Mouse (Mus musculus): ENCODE results near the gene Tmem88b. TPM values are rescaled to one million over a fixed set of nuclear protein-coding genes. Genes with fewer than 3 reads are reported as not detected.
A peak's percentile ranks its signal among the peaks of the same experiment; 100 is the strongest.

The Tmem88b gene
- total and polyA plus RNA-seq, 3 experiments, result 0.19 to 0.32 TPM; not detected in 1

DNA sequence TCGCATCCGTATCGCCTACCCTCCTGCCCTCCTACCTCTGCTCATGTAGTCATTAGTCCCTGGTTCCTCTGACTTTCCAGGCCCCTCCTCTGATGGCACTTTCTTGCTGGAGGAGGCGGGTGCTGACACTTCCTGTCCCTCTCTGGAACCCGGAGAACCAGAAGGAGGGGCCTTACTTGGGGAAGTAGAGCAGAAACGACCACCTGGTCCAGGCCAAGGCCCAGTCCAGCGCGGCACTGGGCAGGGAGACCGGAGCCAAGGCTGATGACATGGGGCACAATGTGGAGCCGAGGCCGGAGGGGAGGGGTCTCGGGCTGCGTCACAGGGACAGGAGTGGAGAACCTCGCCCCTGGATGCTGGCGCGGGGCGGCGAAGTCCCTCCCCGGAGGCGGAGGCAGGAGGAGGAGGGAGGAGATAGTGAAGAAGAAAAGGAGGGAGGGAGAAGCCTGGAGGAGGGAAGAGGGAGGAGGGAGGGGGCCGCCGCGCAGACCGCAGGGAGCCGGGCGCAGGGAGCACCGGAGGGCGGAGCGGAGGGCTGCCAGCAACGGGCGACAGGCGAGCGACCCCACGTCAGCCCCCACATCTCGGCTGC lies 51.2 kb downstream of the Tmem88b start, which contains the start of gene Tmem240 (continued):
- TF ChIP-seq UBTF (IDR thresholded peaks at IDR 0.05; ENCODE audit: borderline replicate concordance, insufficient read depth, low read depth, low read length), result no peak
- no peak for TF ChIP-seq NRF1 (IDR thresholded peaks at IDR 0.05; ENCODE audit: insufficient read depth, low read depth, low read length, poor library complexity, severe bottlenecking)
- no peak for TF ChIP-seq TCF12 (IDR thresholded peaks at IDR 0.05; ENCODE audit: low read depth, low read length)
- peak; percentile 53 to 59; a peak in 2 of 4 replicates for TF ChIP-seq POLR2A (IDR thresholded peaks at IDR 0.05; ENCODE audit: control insufficient read depth in 1 of 2, insufficient read depth in 1 of 2, low read depth in 1 of 2, low read length in 2 of 2, poor library complexity in 1 of 2)
- no peak for TF ChIP-seq ZKSCAN1 (IDR thresholded peaks at IDR 0.05; ENCODE audit: low read depth, low read length)

DNA sequence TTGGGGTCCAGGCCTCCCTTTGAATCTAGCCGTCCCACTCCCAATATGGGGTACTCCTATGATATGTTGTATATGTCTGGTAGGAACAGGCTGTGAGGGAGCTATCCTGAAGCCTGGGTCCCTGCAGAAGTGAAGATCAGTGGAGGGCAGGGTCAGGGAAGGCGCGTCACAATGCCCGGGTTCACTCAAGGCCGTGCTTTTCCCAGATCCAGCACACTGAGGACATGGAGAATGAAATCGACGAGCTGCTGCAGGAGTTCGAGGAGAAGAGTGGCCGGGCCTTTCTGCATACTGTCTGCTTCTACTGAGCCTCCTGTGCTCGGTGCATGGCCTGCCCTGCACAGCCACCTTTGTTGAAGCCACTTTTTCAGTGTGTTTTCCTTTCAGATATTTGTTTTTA lies 52.4 kb downstream of the Tmem88b start:
- no peak overlapping the region for H3K4me3 ChIP-seq (ENCODE audit: control insufficient read depth in 1 of 2, insufficient read depth in 1 of 2, low read depth in 2 of 2, low read length in 2 of 2)
- H3K36me3 ChIP-seq (ENCODE audit: control insufficient read depth in 1 of 2, insufficient read depth in 2 of 2, low read length in 2 of 2), result no peaks in the 10 kb centered on the region; a peak in 1 of 4 replicates
- H3K4me1 ChIP-seq (ENCODE audit: control insufficient read depth in 1 of 2, insufficient read depth in 2 of 2, low read length in 2 of 2), result 0 out of 4 replicates have a peak, but pooled peaks cover 0 to 5% of the 10 kb centered on the region in 2 experiments
- no peak for TF ChIP-seq EP300 (IDR thresholded peaks at IDR 0.05; ENCODE audit: low read depth in 1 of 2, low read length in 2 of 2)
- no peak for TF ChIP-seq MAX (IDR thresholded peaks at IDR 0.05; ENCODE audit: low read length)
- peaks cover 3% of the 10 kb centered on the region; the same call in 1 of the 2 replicates for H3K79me2 ChIP-seq (ENCODE audit: control insufficient read depth, insufficient read depth, low read length, poor library complexity)
- H3K9ac ChIP-seq (ENCODE audit: control insufficient read depth, low read depth, low read length, poor library complexity, severe bottlenecking), result no peak overlapping the region
- H3K9me3 ChIP-seq (replicated peaks; ENCODE audit: insufficient read depth, low read length), result no peaks in the 10 kb centered on the region
- H3K27ac ChIP-seq (ENCODE audit: control insufficient read depth, low read depth, low read length), result no peak overlapping the region
- no peak for DNase-seq (ENCODE audit: low read depth, low spot score)
- H3K27me3 ChIP-seq (ENCODE audit: control insufficient read depth in 1 of 2, insufficient read depth in 2 of 2, low read length in 2 of 2), result no peaks in the 10 kb centered on the region

Other genes starting within 250 kb of the Tmem88b start
- 141 and 151 TPM in 2 replicates for gene Nadk, start 223.5 kb downstream of the Tmem88b start, total RNA-seq (2012; rRNA removed)
- gene Nadk, start 223.5 kb downstream of the Tmem88b start, polyA plus RNA-seq (2012; ENCODE audit: insufficient read depth in 1 of 2, insufficient read length in 2 of 2, low read depth in 1 of 2, low replicate concordance in 2 of 2, missing spikeins in 1 of 2), result 100 to 1,000 TPM in 1 of 2 experiments, 10 to 100 TPM in 1; 53.2 to 258 TPM
- gene Slc35e2, start 184.5 kb downstream of the Tmem88b start, total RNA-seq (2012; rRNA removed), result 9.0 and 9.9 TPM in 2 replicates
- 1 to 10 TPM in 1 of 2 experiments, not detected in 1; 6.4 TPM for gene Slc35e2, start 184.5 kb downstream of the Tmem88b start, polyA plus RNA-seq (2012; ENCODE audit: insufficient read depth in 1 of 2, insufficient read length in 2 of 2, low read depth in 1 of 2, low replicate concordance in 2 of 2, missing spikeins in 1 of 2)
- gene Cdk11b, start 161.0 kb downstream of the Tmem88b start, total RNA-seq (2012; rRNA removed), result 47.9 and 56.6 TPM in 2 replicates
- gene Cdk11b, start 161.0 kb downstream of the Tmem88b start, polyA plus RNA-seq (2012; ENCODE audit: insufficient read depth in 1 of 2, insufficient read length in 2 of 2, low read depth in 1 of 2, low replicate concordance in 2 of 2, missing spikeins in 1 of 2), result 100 to 1,000 TPM; 113 to 249 TPM
- gene Gm10563, start 140.5 kb downstream of the Tmem88b start, total RNA-seq (2012; rRNA removed), result not detected in 2 replicates
- gene Gm10563, start 140.5 kb downstream of the Tmem88b start, polyA plus RNA-seq (2012; ENCODE audit: insufficient read depth in 1 of 2, insufficient read length in 2 of 2, low read depth in 1 of 2, low replicate concordance in 2 of 2, missing spikeins in 1 of 2), result not detected
- 1.6 and 1.8 TPM in 2 replicates for gene Mmp23, start 132.5 kb downstream of the Tmem88b start, total RNA-seq (2012; rRNA removed)
- gene Mmp23, start 132.5 kb downstream of the Tmem88b start, polyA plus RNA-seq (2012; ENCODE audit: insufficient read depth in 1 of 2, insufficient read length in 2 of 2, low read depth in 1 of 2, low replicate concordance in 2 of 2, missing spikeins in 1 of 2), result 1 to 10 TPM in 1 of 2 experiments, not detected in 1; 2.4 TPM
- 21.4 and 27.7 TPM in 2 replicates for gene Mib2, start 116.7 kb downstream of the Tmem88b start, total RNA-seq (2012; rRNA removed)
- 10 to 100 TPM in 1 of 2 experiments, not detected in 1; 38.3 TPM for gene Mib2, start 116.7 kb downstream of the Tmem88b start, polyA plus RNA-seq (2012; ENCODE audit: insufficient read depth in 1 of 2, insufficient read length in 2 of 2, low read depth in 1 of 2, low replicate concordance in 2 of 2, missing spikeins in 1 of 2)
- 1.1 and 2.6 TPM in 2 replicates for gene Fndc10, start 91.5 kb downstream of the Tmem88b start, total RNA-seq (2012; rRNA removed)
- 1 to 10 TPM in 1 of 2 experiments, not detected in 1; 5.9 TPM for gene Fndc10, start 91.5 kb downstream of the Tmem88b start, polyA plus RNA-seq (2012; ENCODE audit: insufficient read depth in 1 of 2, insufficient read length in 2 of 2, low read depth in 1 of 2, low replicate concordance in 2 of 2, missing spikeins in 1 of 2)
- gene Ssu72, start 81.1 kb downstream of the Tmem88b start, total RNA-seq (2012; rRNA removed), result 160 and 170 TPM in 2 replicates
- gene Ssu72, start 81.1 kb downstream of the Tmem88b start, polyA plus RNA-seq (2012; ENCODE audit: insufficient read depth in 1 of 2, insufficient read length in 2 of 2, low read depth in 1 of 2, low replicate concordance in 2 of 2, missing spikeins in 1 of 2), result 100 to 1,000 TPM; 140 to 267 TPM
- 0.13 and 0.27 TPM in 2 replicates for gene Tmem240, start 51.1 kb downstream of the Tmem88b start, total RNA-seq (2012; rRNA removed)
- gene Tmem240, start 51.1 kb downstream of the Tmem88b start, polyA plus RNA-seq (2012; ENCODE audit: insufficient read depth in 1 of 2, insufficient read length in 2 of 2, low read depth in 1 of 2, low replicate concordance in 2 of 2, missing spikeins in 1 of 2), result under 1 TPM in 1 of 2 experiments, not detected in 1; 0.33 TPM
- gene Atad3a, start 24.8 kb downstream of the Tmem88b start, total RNA-seq (2012; rRNA removed), result 198 and 220 TPM in 2 replicates
- gene Atad3a, start 24.8 kb downstream of the Tmem88b start, polyA plus RNA-seq (2012; ENCODE audit: insufficient read depth in 1 of 2, insufficient read length in 2 of 2, low read depth in 1 of 2, low replicate concordance in 2 of 2, missing spikeins in 1 of 2), result 100 to 1,000 TPM in 1 of 2 experiments, not detected in 1; 232 TPM
- 0.33 and 0.42 TPM in 2 replicates for gene Vwa1, start 11.2 kb downstream of the Tmem88b start, total RNA-seq (2012; rRNA removed)
- gene Vwa1, start 11.2 kb downstream of the Tmem88b start, polyA plus RNA-seq (2012; ENCODE audit: insufficient read depth in 1 of 2, insufficient read length in 2 of 2, low read depth in 1 of 2, low replicate concordance in 2 of 2, missing spikeins in 1 of 2), result under 1 TPM in 1 of 2 experiments, not detected in 1; 0.33 TPM
- gene Ankrd65, start 4.6 kb upstream of the Tmem88b start, total RNA-seq (2012; rRNA removed), result 0.12 TPM in 1 of 2 replicates, not detected in the other
- gene Ankrd65, start 4.6 kb upstream of the Tmem88b start, polyA plus RNA-seq (2012; ENCODE audit: insufficient read depth in 1 of 2, insufficient read length in 2 of 2, low read depth in 1 of 2, low replicate concordance in 2 of 2, missing spikeins in 1 of 2), result not detected
- 301 and 346 TPM in 2 replicates for gene Mrpl20, start 17.0 kb upstream of the Tmem88b start, total RNA-seq (2012; rRNA removed)
- gene Mrpl20, start 17.0 kb upstream of the Tmem88b start, polyA plus RNA-seq (2012; ENCODE audit: insufficient read depth in 1 of 2, insufficient read length in 2 of 2, low read depth in 1 of 2, low replicate concordance in 2 of 2, missing spikeins in 1 of 2), result 100 to 1,000 TPM in 1 of 2 experiments, not detected in 1; 336 TPM
- gene Ccnl2, start 26.6 kb upstream of the Tmem88b start, total RNA-seq (2012; rRNA removed), result 38.2 and 46.1 TPM in 2 replicates
- 100 to 1,000 TPM in 1 of 2 experiments, 10 to 100 TPM in 1; 48.6 to 103 TPM for gene Ccnl2, start 26.6 kb upstream of the Tmem88b start, polyA plus RNA-seq (2012; ENCODE audit: insufficient read depth in 1 of 2, insufficient read length in 2 of 2, low read depth in 1 of 2, low replicate concordance in 2 of 2, missing spikeins in 1 of 2)
- gene Aurkaip1, start 45.4 kb upstream of the Tmem88b start, total RNA-seq (2012; rRNA removed), result 153 and 166 TPM in 2 replicates
- 100 to 1,000 TPM in 1 of 2 experiments, not detected in 1; 203 TPM for gene Aurkaip1, start 45.4 kb upstream of the Tmem88b start, polyA plus RNA-seq (2012; ENCODE audit: insufficient read depth in 1 of 2, insufficient read length in 2 of 2, low read depth in 1 of 2, low replicate concordance in 2 of 2, missing spikeins in 1 of 2)
- gene Mxra8, start 53.8 kb upstream of the Tmem88b start, total RNA-seq (2012; rRNA removed), result not detected in 2 replicates
- under 1 TPM in 1 of 2 experiments, not detected in 1; 0.46 TPM for gene Mxra8, start 53.8 kb upstream of the Tmem88b start, polyA plus RNA-seq (2012; ENCODE audit: insufficient read depth in 1 of 2, insufficient read length in 2 of 2, low read depth in 1 of 2, low replicate concordance in 2 of 2, missing spikeins in 1 of 2)
- gene Dvl1, start 61.5 kb upstream of the Tmem88b start, total RNA-seq (2012; rRNA removed), result 43.4 and 56.8 TPM in 2 replicates
- gene Dvl1, start 61.5 kb upstream of the Tmem88b start, polyA plus RNA-seq (2012; ENCODE audit: insufficient read depth in 1 of 2, insufficient read length in 2 of 2, low read depth in 1 of 2, low replicate concordance in 2 of 2, missing spikeins in 1 of 2), result 10 to 100 TPM in 1 of 2 experiments, not detected in 1; 60.3 TPM
- 0.52 and 0.62 TPM in 2 replicates for gene Tas1r3, start 77.5 kb upstream of the Tmem88b start, total RNA-seq (2012; rRNA removed)
- 10 to 100 TPM in 1 of 2 experiments, 1 to 10 TPM in 1; 1.1 to 54.9 TPM for gene Tas1r3, start 77.5 kb upstream of the Tmem88b start, polyA plus RNA-seq (2012; ENCODE audit: insufficient read depth in 1 of 2, insufficient read length in 2 of 2, low read depth in 1 of 2, low replicate concordance in 2 of 2, missing spikeins in 1 of 2)
- gene Cptp, start 83.6 kb upstream of the Tmem88b start, total RNA-seq (2012; rRNA removed), result 10.9 and 14.0 TPM in 2 replicates
- gene Cptp, start 83.6 kb upstream of the Tmem88b start, polyA plus RNA-seq (2012; ENCODE audit: insufficient read depth in 1 of 2, insufficient read length in 2 of 2, low read depth in 1 of 2, low replicate concordance in 2 of 2, missing spikeins in 1 of 2), result 10 to 100 TPM in 1 of 2 experiments, not detected in 1; 22.6 TPM
- gene Ints11, start 83.7 kb upstream of the Tmem88b start, total RNA-seq (2012; rRNA removed), result 78.9 and 82.5 TPM in 2 replicates
- gene Ints11, start 83.7 kb upstream of the Tmem88b start, polyA plus RNA-seq (2012; ENCODE audit: insufficient read depth in 1 of 2, insufficient read length in 2 of 2, low read depth in 1 of 2, low replicate concordance in 2 of 2, missing spikeins in 1 of 2), result 10 to 100 TPM in 1 of 2 experiments, not detected in 1; 96.8 TPM
- 50.0 and 65.2 TPM in 2 replicates for gene Pusl1, start 105.9 kb upstream of the Tmem88b start, total RNA-seq (2012; rRNA removed)
- 10 to 100 TPM in 1 of 2 experiments, not detected in 1; 68.4 TPM for gene Pusl1, start 105.9 kb upstream of the Tmem88b start, polyA plus RNA-seq (2012; ENCODE audit: insufficient read depth in 1 of 2, insufficient read length in 2 of 2, low read depth in 1 of 2, low replicate concordance in 2 of 2, missing spikeins in 1 of 2)
- 17.6 and 24.5 TPM in 2 replicates for gene Acap3, start 105.9 kb upstream of the Tmem88b start, total RNA-seq (2012; rRNA removed)
- gene Acap3, start 105.9 kb upstream of the Tmem88b start, polyA plus RNA-seq (2012; ENCODE audit: insufficient read depth in 1 of 2, insufficient read length in 2 of 2, low read depth in 1 of 2, low replicate concordance in 2 of 2, missing spikeins in 1 of 2), result 10 to 100 TPM in 1 of 2 experiments, not detected in 1; 39.1 TPM
- gene Ube2j2, start 158.0 kb upstream of the Tmem88b start, total RNA-seq (2012; rRNA removed), result 120 and 121 TPM in 2 replicates
- gene Ube2j2, start 158.0 kb upstream of the Tmem88b start, polyA plus RNA-seq (2012; ENCODE audit: insufficient read depth in 1 of 2, insufficient read length in 2 of 2, low read depth in 1 of 2, low replicate concordance in 2 of 2, missing spikeins in 1 of 2), result 100 to 1,000 TPM in 1 of 2 experiments, not detected in 1; 172 TPM
- gene C1qtnf12, start 176.4 kb upstream of the Tmem88b start, total RNA-seq (2012; rRNA removed), result 1.2 and 1.8 TPM in 2 replicates
- 1 to 10 TPM in 1 of 2 experiments, not detected in 1; 2.9 TPM for gene C1qtnf12, start 176.4 kb upstream of the Tmem88b start, polyA plus RNA-seq (2012; ENCODE audit: insufficient read depth in 1 of 2, insufficient read length in 2 of 2, low read depth in 1 of 2, low replicate concordance in 2 of 2, missing spikeins in 1 of 2)
- 6.6 and 9.1 TPM in 2 replicates for gene B3galt6, start 206.8 kb upstream of the Tmem88b start, total RNA-seq (2012; rRNA removed)
- gene B3galt6, start 206.8 kb upstream of the Tmem88b start, polyA plus RNA-seq (2012; ENCODE audit: insufficient read depth in 1 of 2, insufficient read length in 2 of 2, low read depth in 1 of 2, low replicate concordance in 2 of 2, missing spikeins in 1 of 2), result 1 to 10 TPM in 1 of 2 experiments, not detected in 1; 3.8 TPM
- gene Sdf4, start 207.0 kb upstream of the Tmem88b start, total RNA-seq (2012; rRNA removed), result 111 and 114 TPM in 2 replicates
- 100 to 1,000 TPM in 1 of 2 experiments, not detected in 1; 117 TPM for gene Sdf4, start 207.0 kb upstream of the Tmem88b start, polyA plus RNA-seq (2012; ENCODE audit: insufficient read depth in 1 of 2, insufficient read length in 2 of 2, low read depth in 1 of 2, low replicate concordance in 2 of 2, missing spikeins in 1 of 2)
- gene Tnfrsf4, start 228.0 kb upstream of the Tmem88b start, total RNA-seq (2012; rRNA removed), result 1.6 and 1.7 TPM in 2 replicates
- 1 to 10 TPM in 1 of 2 experiments, not detected in 1; 2.7 TPM for gene Tnfrsf4, start 228.0 kb upstream of the Tmem88b start, polyA plus RNA-seq (2012; ENCODE audit: insufficient read depth in 1 of 2, insufficient read length in 2 of 2, low read depth in 1 of 2, low replicate concordance in 2 of 2, missing spikeins in 1 of 2)
- 13.6 and 16.2 TPM in 2 replicates for gene Tnfrsf18, start 240.3 kb upstream of the Tmem88b start, total RNA-seq (2012; rRNA removed)
- 1 to 10 TPM in 1 of 2 experiments, not detected in 1; 9.3 TPM for gene Tnfrsf18, start 240.3 kb upstream of the Tmem88b start, polyA plus RNA-seq (2012; ENCODE audit: insufficient read depth in 1 of 2, insufficient read length in 2 of 2, low read depth in 1 of 2, low replicate concordance in 2 of 2, missing spikeins in 1 of 2)